Mouse (Mus musculus) hindbrain, embryonic 11.5 days (tissue): ENCODE results near the gene Acpp. TPM values are rescaled to one million over a fixed set of nuclear protein-coding genes. Genes with fewer than 3 reads are reported as not detected.
"Not testable (repeated sequence)": the region's sequence is repeated elsewhere in the genome, so short reads cannot be mapped to it uniquely, and the experiment has no call there.

Source experiments
- ATAC-seq: fragments of 200-750 bp; cut with Nextera tagmentation; 2 replicates; pipeline ENCODE4 v1.8.0; 2017; ENCODE audit warnings: mild to moderate bottlenecking, moderate TSS enrichment, moderate library complexity; ENCODE audit not compliant: low FRiP score
- DNase-seq: peaks from one replicate; pipeline ENCODE4 v3.0.0-alpha.2; 2015; ENCODE audit warnings: low spot score
- H3K27ac ChIP-seq: fragments of 300-500 bp; sonication (generic); 2 replicates; pipeline ENCODE4 v1.5.1; 2014; ENCODE audit warnings: mild to moderate bottlenecking, low read depth, low read length
- H3K27me3 ChIP-seq: fragments of 300-500 bp; sonication (generic); 2 replicates; pipeline ENCODE4 v1.6.1; 2014; ENCODE audit warnings: mild to moderate bottlenecking, low read length, moderate library complexity, mixed read lengths; ENCODE audit not compliant: control insufficient read depth, insufficient read depth
- H3K36me3 ChIP-seq: fragments of 300-500 bp; sonication (generic); 2 replicates; pipeline ENCODE4 v1.6.1; 2014; ENCODE audit warnings: mild to moderate bottlenecking, low read length, moderate library complexity, mixed read lengths; ENCODE audit not compliant: control insufficient read depth, insufficient read depth
- H3K4me1 ChIP-seq: fragments of 300-500 bp; sonication (generic); replicated peaks from 2 replicates; pipeline ENCODE4 v1.6.1; 2014; ENCODE audit warnings: low read length, mixed read lengths; ENCODE audit not compliant: control insufficient read depth, insufficient read depth
- H3K4me2 ChIP-seq: fragments of 300-500 bp; sonication (generic); replicated peaks from 2 replicates; pipeline ENCODE4 v1.6.1; 2014; ENCODE audit warnings: mild to moderate bottlenecking, low read depth, low read length
- H3K4me3 ChIP-seq: fragments of 300-500 bp; sonication (generic); 2 replicates; pipeline ENCODE4 v1.5.1; 2014; ENCODE audit warnings: low read depth, low read length
- H3K9ac ChIP-seq: fragments of 300-500 bp; sonication (generic); 2 replicates; pipeline ENCODE4 v1.6.1; 2014; ENCODE audit warnings: low read depth, low read length
- H3K9me3 ChIP-seq: fragments of 300-500 bp; sonication (generic); 2 replicates; pipeline ENCODE4 v1.6.1; 2016; ENCODE audit warnings: low read length; ENCODE audit not compliant: control insufficient read depth
- WGBS: fragments of 180-500 bp; shearing (Covaris S2); extraction: QIAGEN DNeasy Blood & Tissue Kit; methylation state at CpG from one replicate; pipeline ENCODE4 v1.1.7; 2014; 5-methylcytosine and 5-hydroxymethylcytosine counted together
- polyA plus RNA-seq: library from polyadenylated mRNA; unstranded; fragments of >200 nt; fragmentation: Nextera tagmentation; extraction: Ambion mirVana; gene quantifications from 2 replicates; pipeline ENCODE4 v1.2.1, GENCODE M21; 2014

Gene Acpp
- 0.37 and 0.63 TPM in 2 replicates for polyA plus RNA-seq

DNA sequence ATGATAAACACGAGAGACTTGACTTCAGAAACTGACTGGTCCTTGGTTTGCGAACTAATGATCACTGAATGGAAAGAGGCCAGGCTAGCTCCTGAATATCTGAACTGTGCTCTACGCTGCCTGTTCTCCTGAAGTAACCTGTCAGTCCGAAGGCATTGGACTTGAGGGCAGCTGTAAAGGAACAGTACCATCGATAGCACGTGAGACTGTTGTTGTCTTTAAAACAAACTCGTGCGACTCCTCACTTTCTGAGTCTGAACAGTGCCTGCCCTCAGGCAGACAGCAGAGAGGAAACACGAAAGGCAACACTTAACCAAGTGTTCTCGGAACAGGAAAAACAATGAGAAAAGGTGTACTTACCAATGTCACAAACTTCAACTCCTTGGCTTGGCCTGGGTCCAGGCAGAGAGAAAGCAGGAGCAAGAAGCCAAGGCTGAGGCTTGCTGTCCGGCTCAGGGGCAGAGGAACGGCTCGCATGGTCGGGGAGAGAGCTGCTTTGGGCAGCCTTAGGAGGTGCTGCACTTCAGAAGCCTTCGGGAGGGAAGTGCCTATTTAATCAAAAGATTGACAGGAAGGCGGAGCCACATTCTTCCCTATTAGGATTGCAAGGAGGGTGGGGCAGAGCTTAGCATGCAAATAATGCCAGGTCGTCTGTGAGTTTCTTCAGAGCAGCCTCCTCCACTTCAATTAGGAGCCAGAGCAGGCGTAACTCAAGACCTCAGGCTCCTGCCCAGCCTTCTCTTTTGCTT, at the start of gene Acpp:
Gene Acpp, minus strand, starts transcription at position 566 of the 749 bp plus-strand sequence.
- Histone ChIP-seq H3K4me3 (no peak within 1 kb of the TSS), H3K36me3 (no peaks in the 10 kb centered on the region), H3K4me1 (no peaks in the 10 kb centered on the region), H3K4me2 (peak within 1 kb of the TSS; percentile 34), H3K9ac (peak within 1 kb of the TSS; percentile 19; the same call in 1 of the 2 replicates), H3K27ac (no peak within 1 kb of the TSS), H3K27me3 (no peaks in the 10 kb centered on the region), H3K9me3 (no peaks in the 10 kb centered on the region)
- 24% methylated on average over 18 of the region's 18 CpGs for WGBS
- DNase-seq: peak; percentile 52
- ATAC-seq: peak; percentile 33; the same call in 1 of the 2 replicates

GRCm38 (mm10) chr9:104382571-104383170, 45.1 kb upstream of the Acpp start:
- Histone ChIP-seq H3K36me3 (no peaks in the 10 kb centered on the region), H3K4me3 (no peak overlapping the region), H3K9ac (no peak overlapping the region), H3K27ac (no peak overlapping the region), H3K27me3 (no peaks in the 10 kb centered on the region), H3K9me3 (no peaks in the 10 kb centered on the region), H3K4me2 (no peak overlapping the region), H3K4me1 (no peaks in the 10 kb centered on the region)
- ATAC-seq: no peak
- WGBS: 88% methylated on average over 6 of the region's 6 CpGs
- no peak for DNase-seq

DNA sequence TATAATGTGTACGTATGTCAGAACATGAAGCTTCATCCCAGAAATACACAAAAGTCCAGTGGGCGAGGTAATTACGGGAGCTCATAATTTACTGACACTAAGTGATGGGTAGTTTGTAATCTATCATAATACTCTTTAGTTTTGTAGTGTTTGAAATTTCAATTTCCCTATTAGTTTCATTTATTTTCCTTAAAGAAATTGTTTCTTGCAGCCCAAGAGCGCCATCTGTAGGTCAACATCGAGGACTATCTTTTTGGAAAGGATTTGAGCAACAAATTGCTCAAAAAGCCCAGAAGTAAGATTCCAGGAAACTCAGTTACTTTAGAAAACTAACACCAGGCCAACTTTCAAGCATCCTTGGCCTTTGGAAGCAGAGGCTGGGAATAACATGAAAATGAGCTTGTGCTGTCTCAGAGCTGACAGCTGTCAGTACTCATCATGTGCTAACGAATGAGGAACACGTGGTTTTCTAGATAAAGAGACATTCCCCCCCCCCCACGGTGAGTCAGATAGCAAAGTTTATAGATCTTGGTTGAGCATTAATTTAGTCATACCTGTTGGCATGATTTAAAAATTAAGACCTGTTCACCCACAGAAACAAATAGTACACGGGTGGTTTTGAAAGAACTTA, 42.1 kb upstream of the Acpp start:
- no peaks in the 10 kb centered on the region for H3K9me3 ChIP-seq
- WGBS: 70% methylated on average over 9 of the region's 9 CpGs
- DNase-seq: peak; percentile 54
- H3K4me1 ChIP-seq: no peaks in the 10 kb centered on the region
- no peaks in the 10 kb centered on the region for H3K36me3 ChIP-seq
- H3K27me3 ChIP-seq: no peaks in the 10 kb centered on the region
- no peak overlapping the region for H3K27ac ChIP-seq
- no peak overlapping the region for H3K4me2 ChIP-seq
- no peak overlapping the region for H3K4me3 ChIP-seq
- ATAC-seq: no peak
- H3K9ac ChIP-seq: no peak overlapping the region

DNA sequence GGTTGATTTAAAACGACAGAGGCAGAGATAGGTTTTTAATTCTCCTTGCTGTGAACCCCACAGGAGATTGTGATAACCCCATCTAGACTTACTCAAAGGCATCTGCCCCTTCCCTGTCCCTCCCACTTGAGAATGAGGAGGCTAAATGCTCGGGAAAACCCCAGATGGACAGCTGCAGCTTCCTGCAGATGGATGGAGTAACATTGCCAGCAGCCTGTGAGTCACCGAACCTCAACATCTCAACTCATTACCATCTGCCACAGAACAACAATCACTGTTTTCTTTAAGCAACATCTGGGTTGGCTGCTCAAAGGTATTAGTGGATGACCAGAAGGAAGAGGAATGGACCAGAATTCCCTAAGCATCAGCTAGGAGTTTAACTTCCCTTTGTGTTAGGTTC, 38.0 kb upstream of the Acpp start:
- ATAC-seq (no peak), DNase-seq (no peak)
- no peaks in the 10 kb centered on the region for H3K4me1 ChIP-seq
- H3K27ac ChIP-seq: no peak overlapping the region
- H3K36me3 ChIP-seq: no peaks in the 10 kb centered on the region
- H3K9ac ChIP-seq: no peak overlapping the region
- WGBS: 47% methylated on average over 3 of the region's 3 CpGs
- H3K9me3 ChIP-seq: no peaks in the 10 kb centered on the region
- no peak overlapping the region for H3K4me2 ChIP-seq
- no peaks in the 10 kb centered on the region for H3K27me3 ChIP-seq
- no peak overlapping the region for H3K4me3 ChIP-seq

DNA sequence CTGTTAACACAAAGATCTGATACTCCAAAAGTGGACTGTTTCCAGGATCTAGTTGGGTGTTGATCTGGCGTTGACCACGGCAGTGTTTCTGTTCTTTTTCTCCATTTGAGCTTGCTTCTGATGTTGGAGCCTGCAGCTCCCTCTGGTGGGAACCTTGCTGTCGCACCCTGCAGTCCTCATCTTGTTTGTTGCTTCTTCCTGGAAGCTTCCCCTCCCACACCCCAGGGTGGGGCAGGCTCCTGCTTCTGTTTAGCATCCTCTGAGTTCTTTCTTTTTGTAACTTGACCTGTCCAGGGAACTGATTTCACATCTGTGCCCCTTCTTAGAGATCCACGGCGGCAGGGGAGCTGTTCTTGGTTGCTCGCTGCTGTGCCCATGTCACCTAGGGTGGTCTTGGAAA, 35.7 kb upstream of the Acpp start:
- peak; percentile 45 for DNase-seq
- no peak for ATAC-seq
- Histone ChIP-seq H3K36me3 (no peaks in the 10 kb centered on the region), H3K4me1 (no peaks in the 10 kb centered on the region), H3K27me3 (no peaks in the 10 kb centered on the region), H3K27ac (no peak overlapping the region), H3K4me2 (no peak overlapping the region), H3K4me3 (no peak overlapping the region), H3K9ac (no peak overlapping the region), H3K9me3 (no peaks in the 10 kb centered on the region)
- WGBS: 25% methylated on average over 6 of the region's 6 CpGs

DNA sequence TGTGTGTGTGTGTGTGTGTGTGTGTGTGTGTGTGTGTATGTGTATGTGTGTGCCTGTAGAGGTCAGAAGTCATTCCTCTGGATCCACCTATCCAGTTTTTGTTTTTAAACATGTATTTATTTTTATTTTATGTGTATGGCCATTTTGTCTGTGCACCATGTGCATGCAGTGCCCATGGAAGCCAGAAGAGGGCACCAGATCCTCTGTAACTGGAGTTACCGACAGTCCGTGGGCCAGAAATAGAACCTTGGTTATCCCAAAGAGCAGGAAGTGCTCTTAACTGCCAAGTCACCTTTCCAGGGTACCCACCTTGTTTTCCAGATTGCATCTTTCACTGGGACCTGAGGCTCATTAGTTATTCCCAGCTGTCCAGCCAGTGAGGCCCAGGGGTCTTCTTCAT, 29.4 kb upstream of the Acpp start:
- Histone ChIP-seq H3K27me3 (no peaks in the 10 kb centered on the region), H3K9ac (no peak overlapping the region), H3K9me3 (no peaks in the 10 kb centered on the region), H3K4me2 (no peak overlapping the region), H3K4me1 (no peaks in the 10 kb centered on the region), H3K36me3 (no peaks in the 10 kb centered on the region), H3K27ac (no peak overlapping the region), H3K4me3 (no peak overlapping the region)
- 75% methylated on average over 2 of the region's 2 CpGs for WGBS
- ATAC-seq: no peak
- DNase-seq: no peak

GRCm38 (mm10) chr9:104361951-104362350, 24.4 kb upstream of the Acpp start:
- H3K4me3 ChIP-seq, H3K27me3 ChIP-seq, H3K36me3 ChIP-seq, DNase-seq, ATAC-seq, H3K4me2 ChIP-seq, H3K4me1 ChIP-seq, H3K27ac ChIP-seq, H3K9ac ChIP-seq, H3K9me3 ChIP-seq: not testable (repeated sequence)
- WGBS: 75% methylated on average over 1 of the region's 1 CpGs

DNA sequence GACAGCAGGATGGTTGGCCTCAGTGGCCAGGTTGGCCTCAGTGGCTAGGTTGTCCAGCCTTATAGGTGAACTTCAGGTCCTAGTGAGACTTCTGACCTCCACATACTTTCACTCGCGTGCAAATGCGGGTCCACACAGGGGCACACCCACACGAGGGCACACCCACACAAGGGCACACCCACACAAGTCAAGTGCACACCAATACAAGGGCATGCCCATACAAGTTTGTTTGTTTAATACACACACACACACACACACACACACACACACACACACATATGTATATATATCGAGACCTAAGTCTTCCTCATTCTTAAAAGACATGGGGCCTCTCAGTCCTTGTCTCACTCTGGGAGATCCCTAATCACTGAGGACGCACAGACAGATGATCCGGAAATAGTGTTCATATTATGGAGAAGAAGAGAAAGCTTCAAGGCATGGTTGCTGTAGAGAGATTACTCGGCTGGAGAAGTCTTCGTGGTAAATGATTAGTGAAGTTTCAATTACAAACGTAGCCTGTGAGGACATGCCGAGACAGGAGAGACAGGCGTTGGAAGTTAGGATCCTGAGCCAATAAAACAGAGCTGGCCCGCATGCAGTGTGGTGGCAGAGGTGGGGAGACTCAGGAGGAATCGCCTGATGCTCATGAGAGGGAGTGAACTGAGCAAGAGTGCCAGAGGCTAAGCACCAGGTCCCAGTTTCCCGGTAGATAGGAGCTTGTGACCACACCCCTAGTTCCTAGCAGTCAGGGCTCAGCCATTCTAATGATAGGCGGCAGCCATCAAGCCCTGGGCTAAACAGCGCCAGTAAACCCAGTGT, 23.7 kb upstream of the Acpp start:
- Histone ChIP-seq H3K4me3 (no peak overlapping the region), H3K9me3 (no peaks in the 10 kb centered on the region), H3K4me1 (no peaks in the 10 kb centered on the region), H3K36me3 (no peaks in the 10 kb centered on the region), H3K27me3 (no peaks in the 10 kb centered on the region), H3K4me2 (no peak overlapping the region), H3K27ac (no peak overlapping the region), H3K9ac (no peak overlapping the region)
- no peak for DNase-seq
- 78% methylated on average over 17 of the region's 17 CpGs for WGBS
- ATAC-seq: no peak
